Mouse (Mus musculus) liver, embryonic 14.5 days (tissue): ENCODE results near the gene E130114P18Rik. TPM values are rescaled to one million over a fixed set of nuclear protein-coding genes. Genes with fewer than 3 reads are reported as not detected.

Experiments used
- ATAC-seq: fragments of 200-750 bp; cut with Nextera tagmentation; 2 replicates; pipeline ENCODE4 v1.8.0; 2017; ENCODE audit warnings: moderate number of reproducible peaks, mild to moderate bottlenecking, moderate library complexity; ENCODE audit not compliant: insufficient read depth
- DNase-seq, 3 experiments: peaks; one replicate each; pipeline ENCODE4 v3.0.0-alpha.2; 2012 to 2013; ENCODE audit warnings: low read depth in 3 of 3, low spot score in 3 of 3
- H3K27ac ChIP-seq: fragments of 300-500 bp; sonication (generic); 2 replicates; pipeline ENCODE4 v1.5.1; 2014; ENCODE audit warnings: moderate library complexity, mild to moderate bottlenecking, control low read depth, inconsistent platforms
- H3K27me3 ChIP-seq: fragments of 300-500 bp; sonication (generic); 2 replicates; pipeline ENCODE4 v1.6.1; 2014; ENCODE audit warnings: mild to moderate bottlenecking, low read length, moderate library complexity; ENCODE audit not compliant: control insufficient read depth, insufficient read depth
- H3K36me3 ChIP-seq: fragments of 300-500 bp; sonication (generic); replicated peaks from 2 replicates; pipeline ENCODE4 v1.6.1; 2014; ENCODE audit warnings: low read depth; ENCODE audit not compliant: control insufficient read depth, insufficient read depth
- H3K4me1 ChIP-seq, 2 experiments: fragments of 200-500 bp in 1 of 2; fragments of 300-500 bp in 1 of 2; sonication (generic) in 1 of 2; replicated peaks; 2 replicates each; pipeline ENCODE4 v1.6.1; 2012 to 2014; ENCODE audit warnings: antibody characterized with exemption in 1 of 2, inconsistent platforms in 1 of 2, low read length in 1 of 2; ENCODE audit not compliant: control insufficient read depth in 2 of 2, insufficient read depth in 2 of 2
- H3K4me2 ChIP-seq: fragments of 300-500 bp; sonication (generic); 2 replicates; pipeline ENCODE4 v1.6.1; 2014; ENCODE audit warnings: low read depth, mild to moderate bottlenecking, control low read depth, moderate library complexity
- H3K4me3 ChIP-seq, 2 experiments: fragments of 200-500 bp in 1 of 2; fragments of 300-500 bp in 1 of 2; sonication (generic) in 1 of 2; 2 replicates each; pipeline ENCODE4 v1.5.1; 2012 to 2014; ENCODE audit warnings: low read depth in 2 of 2, low read length in 2 of 2, mild to moderate bottlenecking in 2 of 2, control low read depth in 1 of 2, inconsistent platforms in 1 of 2, moderate library complexity in 1 of 2; ENCODE audit not compliant: insufficient read depth in 1 of 2
- H3K9ac ChIP-seq: fragments of 300-500 bp; sonication (generic); replicated peaks from 2 replicates; pipeline ENCODE4 v1.6.1; 2014; ENCODE audit warnings: mild to moderate bottlenecking, control low read depth, moderate library complexity
- H3K9me3 ChIP-seq: fragments of 300-500 bp; sonication (generic); 2 replicates; pipeline ENCODE4 v1.6.1; 2016; ENCODE audit warnings: low read length, mixed read lengths; ENCODE audit not compliant: control insufficient read depth
- CTCF ChIP-seq: IDR thresholded peaks from 2 replicates; pipeline ENCODE4 v1.5.1; 2016; ENCODE audit warnings: antibody characterized with exemption, low read depth, control low read depth
- EP300 ChIP-seq: IDR thresholded peaks from 2 replicates; pipeline ENCODE4 v1.6.1; 2016; ENCODE audit warnings: antibody characterized with exemption, low read depth
- WGBS: fragments of 180-500 bp; shearing (Covaris S2); extraction: QIAGEN DNeasy Blood & Tissue Kit; methylation state at CpG from one replicate; pipeline ENCODE4 v1.1.7; 2014; ENCODE audit not compliant: insufficient replicate concordance; 5-methylcytosine and 5-hydroxymethylcytosine counted together
- polyA plus RNA-seq, 2 experiments: library from polyadenylated mRNA; depleted of rRNA in 1 of 2; stranded (reverse) in 1 of 2; unstranded in 1 of 2; fragments of >200 nt; fragmentation: Nextera tagmentation in 1 of 2; extraction: Ambion mirVana in 1 of 2; gene quantifications; 2 replicates each; pipeline versions ENCODE4 v1.2.1 to v1.2.3; 2012 to 2014

E130114P18Rik gene
- polyA plus RNA-seq, 2 experiments: not detected

DNA sequence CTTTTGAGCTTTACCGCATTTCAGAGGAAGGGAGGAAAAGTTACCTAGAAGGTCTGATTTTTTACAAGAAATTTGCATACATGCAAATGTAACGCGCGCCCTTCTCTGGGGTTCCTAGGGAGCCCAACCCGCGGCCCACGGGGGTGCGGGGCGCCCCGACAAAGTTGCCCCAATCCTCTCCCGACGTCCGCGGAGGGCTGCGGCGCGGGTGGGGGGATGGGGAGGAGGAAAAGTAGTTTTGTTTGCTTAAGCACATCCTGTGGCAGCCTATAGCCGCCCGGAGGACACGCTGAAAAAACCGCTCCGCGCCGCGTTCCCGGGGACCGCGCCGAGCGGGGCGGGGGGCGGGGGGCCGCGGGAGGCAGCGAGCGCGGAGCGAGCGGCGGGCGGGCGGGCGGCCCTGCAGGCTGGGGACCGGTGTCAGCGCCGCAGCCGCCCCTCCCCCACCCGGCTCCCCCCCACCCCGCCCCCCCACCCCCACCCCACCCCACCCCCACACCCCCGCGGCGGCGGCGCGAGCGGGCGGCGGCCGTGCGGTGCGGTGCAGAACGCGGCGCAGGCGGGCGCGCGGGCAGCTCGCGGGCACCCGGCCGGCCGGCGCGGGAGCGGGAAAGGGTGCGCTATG lies 685 bp downstream of the E130114P18Rik start:
- no peak; the same call in 1 of the 2 replicates for ATAC-seq

DNA sequence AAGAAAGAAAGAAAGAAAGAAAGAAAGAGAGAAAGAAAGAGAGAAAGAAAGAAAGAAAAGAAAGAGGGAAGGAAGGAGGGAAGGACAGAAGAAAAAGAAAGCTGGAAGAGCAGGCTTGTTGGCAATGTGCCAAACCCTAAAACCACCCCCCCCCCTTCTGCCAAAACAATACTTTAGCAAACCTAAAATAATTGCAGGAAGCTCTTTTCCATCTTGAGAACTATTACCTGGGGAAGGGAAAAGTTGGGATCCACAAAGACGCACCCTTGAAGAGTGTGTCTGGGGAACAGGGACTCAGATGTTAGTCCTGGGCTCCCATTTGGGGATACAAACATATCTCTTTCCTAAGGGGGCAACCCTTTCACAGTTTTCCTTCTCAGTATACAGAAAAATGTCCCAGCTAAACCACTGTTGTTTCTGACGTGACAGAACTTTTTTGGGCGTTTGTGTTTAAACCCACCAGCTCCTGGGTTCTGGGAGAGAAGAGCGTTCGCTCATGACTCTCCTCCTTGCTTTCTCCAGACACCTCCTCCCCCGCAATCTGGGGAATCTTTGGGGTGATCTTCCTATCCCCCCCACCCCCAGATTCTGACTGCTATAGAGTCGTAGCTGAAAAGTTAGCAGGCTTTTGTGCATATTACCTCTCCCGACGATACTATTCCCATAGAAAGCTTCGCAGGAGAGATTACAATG lies 1.3 kb downstream of the E130114P18Rik start:
- 0 out of 2 replicates have a peak overlapping the region, but pooled peaks have one; percentile 37 for H3K9ac ChIP-seq
- H3K27ac ChIP-seq: no peak overlapping the region
- ATAC-seq (no peak), DNase-seq (no peak)
- TF ChIP-seq EP300: no peak
- TF ChIP-seq CTCF: no peak
- H3K4me3 ChIP-seq: peak overlapping the region; percentile 43 to 67
- under 1% methylated on average over 10 of the region's 10 CpGs for WGBS
- peaks cover 67% of the 10 kb centered on the region for H3K27me3 ChIP-seq
- no peaks in the 10 kb centered on the region for H3K9me3 ChIP-seq
- peak overlapping the region; percentile 62 for H3K4me2 ChIP-seq
- H3K36me3 ChIP-seq: no peaks in the 10 kb centered on the region
- peaks cover 0 to 1% of the 10 kb centered on the region in 2 experiments; a peak in 1 of 4 replicates for H3K4me1 ChIP-seq

More for the DNA sequence above, 685 bp downstream of the E130114P18Rik start:
- no peak for TF ChIP-seq CTCF
- no peak for TF ChIP-seq EP300
- DNase-seq: no peak
- Histone ChIP-seq H3K36me3 (no peaks in the 10 kb centered on the region), H3K27ac (no peak overlapping the region), H3K4me3 (peak overlapping the region; percentile 67 to 74), H3K27me3 (peaks cover 67% of the 10 kb centered on the region), H3K4me1 (0 out of 4 replicates have a peak, but pooled peaks cover 0 to 1% of the 10 kb centered on the region in 2 experiments), H3K9me3 (no peaks in the 10 kb centered on the region), H3K9ac (peak overlapping the region; percentile 37; the same call in 1 of the 2 replicates), H3K4me2 (peak overlapping the region; percentile 62)
- under 1% methylated on average over 50 of the region's 77 CpGs for WGBS

DNA sequence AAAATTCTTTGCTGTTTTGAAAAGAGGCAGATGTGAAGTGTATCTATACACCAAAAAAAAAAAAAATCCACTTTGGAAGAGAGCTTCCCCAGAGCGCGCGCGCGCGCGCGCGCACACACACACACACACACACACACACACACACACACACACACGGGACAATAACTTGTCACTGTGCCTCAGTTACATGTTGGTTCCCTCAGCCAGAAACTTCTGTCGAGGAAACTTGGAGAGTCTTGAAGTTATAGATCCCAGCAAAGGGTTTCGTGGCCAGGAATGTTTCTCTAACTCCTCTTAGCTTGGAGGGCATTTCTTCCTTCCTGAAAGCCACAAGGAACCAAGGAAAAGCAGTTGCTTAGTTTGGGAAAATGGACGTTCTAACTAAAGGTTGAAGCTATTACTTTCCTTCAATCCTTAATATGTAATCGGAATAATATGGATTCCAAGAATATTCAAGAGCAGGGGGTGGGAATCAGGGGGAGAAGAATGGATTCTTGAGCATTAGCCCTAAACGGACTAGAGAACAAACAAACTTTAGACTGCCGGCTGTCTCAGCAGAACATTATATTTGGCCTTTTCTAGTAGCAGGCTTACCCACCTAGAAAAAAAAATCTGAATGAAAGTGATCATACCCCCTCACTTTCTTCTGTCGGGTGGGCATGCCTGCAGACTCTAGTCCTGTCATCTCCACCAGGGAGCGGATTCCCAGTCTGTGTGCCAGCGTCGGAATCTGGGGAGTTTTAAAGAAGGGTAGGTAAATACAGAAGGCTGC lies 2.2 kb downstream of the E130114P18Rik start:
- 2% methylated on average over 20 of the region's 20 CpGs for WGBS
- Histone ChIP-seq H3K36me3 (no peaks in the 10 kb centered on the region), H3K4me1 (peaks cover 0 to 1% of the 10 kb centered on the region in 2 experiments; a peak in 1 of 4 replicates), H3K4me3 (0 out of 4 replicates have a peak overlapping the region, but pooled peaks of 1 of the 2 experiments have one; percentile 18), H3K4me2 (peak overlapping the region; percentile 62), H3K9me3 (no peaks in the 10 kb centered on the region), H3K27me3 (peaks cover 67% of the 10 kb centered on the region), H3K9ac (no peak overlapping the region), H3K27ac (no peak overlapping the region)
- TF ChIP-seq EP300 (no peak), CTCF (no peak)
- ATAC-seq (no peak), DNase-seq (no peak)

DNA sequence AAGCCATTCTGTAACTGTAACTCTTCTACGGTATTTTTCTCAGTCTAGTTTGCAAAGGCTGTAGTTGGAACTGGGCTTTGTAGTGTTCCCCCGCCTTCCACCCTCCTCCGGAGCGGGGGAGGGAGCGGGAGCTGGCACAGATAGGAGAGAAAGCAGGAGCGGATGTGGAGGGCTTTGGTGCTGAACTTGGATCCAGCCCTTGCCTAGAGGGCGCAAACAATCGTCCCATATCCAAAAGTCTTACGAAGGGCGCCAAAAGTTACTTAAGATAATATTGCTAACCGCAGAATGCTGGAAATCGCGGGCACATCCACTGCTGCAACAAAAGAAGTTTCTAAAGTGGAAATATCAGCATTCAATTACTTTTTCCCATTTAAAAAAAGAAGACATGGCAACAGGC lies 2.8 kb downstream of the E130114P18Rik start:
- no peaks in the 10 kb centered on the region for H3K36me3 ChIP-seq
- DNase-seq (no peak), ATAC-seq (no peak)
- H3K4me3 ChIP-seq: peak overlapping the region in 1 of 2 experiments; percentile 18; a peak in 1 of 4 replicates
- peak overlapping the region; percentile 62 for H3K4me2 ChIP-seq
- H3K9me3 ChIP-seq: no peaks in the 10 kb centered on the region
- H3K27ac ChIP-seq: no peak overlapping the region
- H3K4me1 ChIP-seq: peaks cover 0 to 1% of the 10 kb centered on the region in 2 experiments; a peak in 1 of 4 replicates
- H3K9ac ChIP-seq: no peak overlapping the region
- WGBS: 1% methylated on average over 13 of the region's 13 CpGs
- peaks cover 64% of the 10 kb centered on the region for H3K27me3 ChIP-seq
- TF ChIP-seq EP300: no peak
- TF ChIP-seq CTCF: no peak
